Mouse (Mus musculus) liver, postnatal 0 days (tissue): ENCODE results near the gene Hnrnpd. TPM values are rescaled to one million over a fixed set of nuclear protein-coding genes. Genes with fewer than 3 reads are reported as not detected.

Experiments
- ATAC-seq: fragments of 200-750 bp; cut with Nextera tagmentation; 2 replicates; pipeline ENCODE4 v1.8.0; 2017; ENCODE audit warnings: mild to moderate bottlenecking, moderate library complexity
- DNase-seq: peaks from one replicate; pipeline ENCODE4 v3.0.0-alpha.2; 2016
- H3K27ac ChIP-seq: fragments of 300-500 bp; sonication (generic); 2 replicates; pipeline ENCODE4 v1.5.1; 2014; ENCODE audit warnings: antibody characterized with exemption, moderate library complexity, mild to moderate bottlenecking, low read depth
- H3K27me3 ChIP-seq: fragments of 300-500 bp; sonication (generic); 2 replicates; pipeline ENCODE4 v1.6.1; 2014; ENCODE audit warnings: low read length, control low read depth, mixed read lengths; ENCODE audit not compliant: insufficient read depth
- H3K36me3 ChIP-seq: fragments of 300-500 bp; sonication (generic); replicated peaks from 2 replicates; pipeline ENCODE4 v1.6.1; 2014; ENCODE audit warnings: mild to moderate bottlenecking, control low read depth, low read length, moderate library complexity, mixed read lengths; ENCODE audit not compliant: insufficient read depth
- H3K4me1 ChIP-seq: fragments of 300-500 bp; sonication (generic); 2 replicates; pipeline ENCODE4 v1.6.1; 2014; ENCODE audit warnings: antibody characterized with exemption, mild to moderate bottlenecking, control low read depth; ENCODE audit not compliant: insufficient read depth
- H3K4me2 ChIP-seq: fragments of 300-500 bp; sonication (generic); 2 replicates; pipeline ENCODE4 v1.6.1; 2014; ENCODE audit warnings: low read depth, mild to moderate bottlenecking, low read length, moderate library complexity, mixed read lengths
- H3K4me3 ChIP-seq: fragments of 300-500 bp; sonication (generic); 2 replicates; pipeline ENCODE4 v1.5.1; 2014; ENCODE audit warnings: low read depth, low read length
- H3K9ac ChIP-seq: fragments of 300-500 bp; sonication (generic); replicated peaks from 2 replicates; pipeline ENCODE4 v1.6.1; 2014; ENCODE audit warnings: mild to moderate bottlenecking, moderate library complexity
- H3K9me3 ChIP-seq: fragments of 300-500 bp; sonication (generic); 2 replicates; pipeline ENCODE4 v1.6.1; 2016; ENCODE audit warnings: mild to moderate bottlenecking, control low read depth, low read length, mixed read lengths
- CTCF ChIP-seq: sonication (generic); IDR thresholded peaks from 2 replicates; pipeline ENCODE4 v1.5.1; 2016; ENCODE audit warnings: antibody characterized with exemption, low read depth
- EP300 ChIP-seq: IDR thresholded peaks from 2 replicates; pipeline ENCODE4 v1.6.1; 2016; ENCODE audit warnings: antibody characterized with exemption, low read depth, mild to moderate bottlenecking
- WGBS: fragments of 180-500 bp; shearing (Covaris S2); extraction: QIAGEN DNeasy Blood & Tissue Kit; methylation state at CpG from one replicate; pipeline ENCODE4 v1.1.7; 2014; ENCODE audit not compliant: insufficient replicate concordance; 5-methylcytosine and 5-hydroxymethylcytosine counted together
- polyA plus RNA-seq: library from polyadenylated mRNA; unstranded; fragments of >200 nt; fragmentation: Nextera tagmentation; extraction: Ambion mirVana; gene quantifications from 2 replicates; pipeline ENCODE4 v1.2.1, GENCODE M21; 2015

Hnrnpd gene
- polyA plus RNA-seq, 1 experiment from 2014 or later, result 38.1 TPM

- H3K4me1 ChIP-seq, result peaks cover 30% of the 10 kb centered on the region
- no peaks in the 10 kb centered on the region for H3K9me3 ChIP-seq
- peak overlapping the region; percentile 98 for H3K9ac ChIP-seq
- H3K4me2 ChIP-seq, result peak overlapping the region; percentile 82
- H3K27ac ChIP-seq, result peak overlapping the region; percentile 99; the same call in 1 of the 2 replicates
- H3K27me3 ChIP-seq, result no peaks in the 10 kb centered on the region
- no peak for DNase-seq
- H3K4me3 ChIP-seq, result peak overlapping the region; percentile 97
- H3K36me3 ChIP-seq, result peaks cover 18% of the 10 kb centered on the region
- WGBS, result 6% methylated on average over 8 of the region's 8 CpGs
- ATAC-seq, result no peak
- TF ChIP-seq EP300 (no peak), CTCF (no peak)
Measured at GRCm38 (mm10) chr5:99976334-99976955, 2.3 kb downstream of the Hnrnpd start.

DNA sequence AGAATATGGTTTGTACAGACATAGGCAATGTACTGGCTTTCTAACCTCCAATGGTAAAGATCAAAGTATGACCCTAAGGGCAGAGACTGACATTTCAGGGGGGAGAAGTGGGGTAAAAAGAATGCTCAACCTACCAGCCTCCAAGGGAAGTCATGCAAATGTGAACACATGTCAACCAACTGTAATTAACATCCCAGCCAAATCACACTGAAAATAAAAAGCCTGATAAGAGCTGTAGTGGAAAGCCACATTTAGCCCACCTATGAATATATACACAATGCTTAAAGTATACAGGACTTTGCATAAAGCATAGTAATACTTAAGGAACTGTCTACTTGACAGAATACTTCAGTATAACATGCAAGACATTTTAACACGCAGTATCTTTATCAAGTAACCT lies 3.0 kb downstream of the Hnrnpd start:
- 61% methylated on average over 1 of the region's 1 CpGs for WGBS
- Histone ChIP-seq H3K27ac (no peak overlapping the region), H3K4me3 (peak overlapping the region; percentile 97), H3K4me1 (peaks cover 31% of the 10 kb centered on the region), H3K27me3 (no peaks in the 10 kb centered on the region), H3K9ac (0 out of 2 replicates have a peak overlapping the region, but pooled peaks have one; percentile 35), H3K4me2 (peak overlapping the region; percentile 82), H3K9me3 (no peaks in the 10 kb centered on the region), H3K36me3 (peaks cover 20% of the 10 kb centered on the region)
- no peak for ATAC-seq
- no peak for TF ChIP-seq CTCF
- TF ChIP-seq EP300, result no peak
- DNase-seq, result no peak

DNA sequence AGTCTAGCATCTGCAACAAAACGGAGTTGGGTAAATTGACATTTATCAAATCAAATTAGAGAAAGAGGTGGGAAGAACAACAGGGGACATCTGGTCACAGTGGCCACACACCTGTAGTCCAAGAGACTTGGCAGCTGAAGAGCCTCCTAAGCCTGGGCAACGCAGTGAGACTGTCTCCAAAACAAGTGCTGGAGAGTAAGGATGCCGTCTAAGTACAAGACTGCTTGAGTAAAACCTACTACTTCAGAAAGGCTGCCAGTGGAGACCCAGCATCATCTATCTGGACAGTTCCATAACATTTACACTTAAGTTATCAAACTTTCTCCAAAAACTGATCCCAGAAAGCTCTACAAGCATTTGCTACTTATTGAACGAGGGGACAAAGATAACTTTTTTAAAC lies 3.7 kb downstream of the Hnrnpd start:
- 38% methylated on average over 4 of the region's 4 CpGs for WGBS
- Histone ChIP-seq H3K9me3 (no peaks in the 10 kb centered on the region), H3K4me2 (peak overlapping the region; percentile 82), H3K4me1 (peaks cover 32% of the 10 kb centered on the region), H3K36me3 (peaks cover 26% of the 10 kb centered on the region), H3K27ac (peak overlapping the region; percentile 23; the same call in 1 of the 2 replicates), H3K4me3 (peak overlapping the region; percentile 9; the same call in 1 of the 2 replicates), H3K9ac (no peak overlapping the region; the same call in 1 of the 2 replicates), H3K27me3 (no peaks in the 10 kb centered on the region)
- TF ChIP-seq EP300 (no peak), CTCF (no peak)
- ATAC-seq (no peak), DNase-seq (no peak)

DNA sequence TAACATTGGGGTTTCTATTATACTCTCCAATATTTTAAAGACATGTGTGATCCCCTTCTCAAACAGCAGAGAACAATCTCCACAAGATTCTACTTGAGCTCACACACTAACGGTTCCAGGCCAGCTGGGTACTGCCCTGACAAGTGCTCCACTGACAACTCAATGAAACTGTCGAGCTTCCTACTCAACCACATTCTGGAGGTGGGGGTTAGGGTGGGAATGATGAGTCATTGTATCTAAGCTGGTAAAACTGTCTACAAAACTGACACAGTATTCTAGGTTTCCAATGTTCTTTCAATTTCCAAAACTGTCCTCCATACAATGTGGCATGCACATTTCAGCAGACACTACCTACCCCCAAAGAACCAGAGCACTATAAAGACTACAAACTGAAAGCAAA lies 4.8 kb downstream of the Hnrnpd start:
- H3K4me3 ChIP-seq, result no peak overlapping the region
- no peak for TF ChIP-seq EP300
- no peak for TF ChIP-seq CTCF
- no peaks in the 10 kb centered on the region for H3K9me3 ChIP-seq
- no peaks in the 10 kb centered on the region for H3K27me3 ChIP-seq
- ATAC-seq (no peak), DNase-seq (no peak)
- peaks cover 26% of the 10 kb centered on the region for H3K4me1 ChIP-seq
- WGBS, result 15% methylated on average over 2 of the region's 2 CpGs
- peaks cover 28% of the 10 kb centered on the region for H3K36me3 ChIP-seq
- H3K4me2 ChIP-seq, result peak overlapping the region; percentile 82
- H3K9ac ChIP-seq, result no peak overlapping the region
- H3K27ac ChIP-seq, result 0 out of 2 replicates have a peak overlapping the region, but pooled peaks have one; percentile 23

- Histone ChIP-seq H3K9ac (no peak overlapping the region), H3K4me3 (no peak overlapping the region), H3K27me3 (no peaks in the 10 kb centered on the region), H3K9me3 (no peaks in the 10 kb centered on the region), H3K4me1 (no peaks in the 10 kb centered on the region), H3K27ac (no peak overlapping the region), H3K4me2 (no peak overlapping the region), H3K36me3 (peaks cover 66% of the 10 kb centered on the region)
- TF ChIP-seq EP300, result no peak
- no peak for ATAC-seq
- 68% methylated on average over 2 of the region's 2 CpGs for WGBS
- DNase-seq, result no peak
Measured at GRCm38 (mm10) chr5:99959960-99960359, 18.8 kb downstream of the Hnrnpd start.

- Histone ChIP-seq H3K9ac (no peak overlapping the region), H3K27ac (no peak overlapping the region), H3K4me3 (no peak overlapping the region), H3K9me3 (no peaks in the 10 kb centered on the region), H3K4me2 (no peak overlapping the region), H3K4me1 (no peaks in the 10 kb centered on the region), H3K27me3 (no peaks in the 10 kb centered on the region), H3K36me3 (peaks cover 61% of the 10 kb centered on the region)
- DNase-seq (no peak), ATAC-seq (no peak)
- WGBS, result 76% methylated on average over 2 of the region's 2 CpGs
- TF ChIP-seq EP300 (no peak), CTCF (no peak)
Measured at GRCm38 (mm10) chr5:99959236-99959936, 19.4 kb downstream of the Hnrnpd start.
